ENCODE assay signal across 8 mouse cellular contexts in genomic region chr17:28516881-28517280, GRCm38 (mm10). TPM values are rescaled to one million over a fixed set of nuclear protein-coding genes. Genes with fewer than 3 reads are reported as not detected.
DNase-seq lines count a peak whose midpoint lies in the region; ATAC-seq lines count a peak whose summit lies in the region.

No protein-coding gene starts in this region.

- H3K27me3 ChIP-seq in embryonic facial prominence, embryonic 15.5 days = no peaks in the 10 kb centered on the region
- H3K27me3 ChIP-seq in midbrain, embryonic 14.5 days (ENCODE audit: control insufficient read depth, insufficient read depth, low read length) = peaks cover 18% of the 10 kb centered on the region; the same call in 1 of the 2 replicates

- peak overlapping the region; percentile 92 for H3K27ac ChIP-seq in embryonic facial prominence, embryonic 15.5 days (replicated peaks)
- no peak overlapping the region for H3K27ac ChIP-seq in midbrain, embryonic 14.5 days (replicated peaks; ENCODE audit: low read depth, low read length)

- peaks cover 45% of the 10 kb centered on the region for H3K4me1 ChIP-seq in embryonic facial prominence, embryonic 15.5 days
- peaks cover 11% of the 10 kb centered on the region for H3K4me1 ChIP-seq in midbrain, embryonic 14.5 days (ENCODE audit: control insufficient read depth, insufficient read depth, low read length)

- H3K9ac ChIP-seq in embryonic facial prominence, embryonic 15.5 days = no peak overlapping the region
- H3K9ac ChIP-seq in midbrain, embryonic 14.5 days (replicated peaks; ENCODE audit: low read length) = peak overlapping the region; percentile 47; the same call in 1 of the 2 replicates

- peak overlapping the region; percentile 48 for H3K4me3 ChIP-seq in embryonic facial prominence, embryonic 15.5 days (replicated peaks)
- H3K4me3 ChIP-seq in midbrain, embryonic 14.5 days (replicated peaks; ENCODE audit: low read depth, low read length) = no peak overlapping the region

- no peaks in the 10 kb centered on the region for H3K9me3 ChIP-seq in embryonic facial prominence, embryonic 15.5 days (replicated peaks)
- H3K9me3 ChIP-seq in midbrain, embryonic 14.5 days (ENCODE audit: control insufficient read depth, low read length) = no peaks in the 10 kb centered on the region

- peak; percentile 22 for ATAC-seq in activated CD4-positive, CD25-positive, alpha-beta regulatory T cell, adult 4 months
- no peak for ATAC-seq in embryonic facial prominence, embryonic 15.5 days (ENCODE audit: insufficient number of reproducible peaks, low FRiP score, low TSS enrichment, low read depth)
- no peak for ATAC-seq in midbrain, embryonic 14.5 days (ENCODE audit: low FRiP score, low TSS enrichment)

- H3K36me3 ChIP-seq in embryonic facial prominence, embryonic 15.5 days = no peaks in the 10 kb centered on the region
- H3K36me3 ChIP-seq in midbrain, embryonic 14.5 days (ENCODE audit: control insufficient read depth, insufficient read depth, low read length) = no peaks in the 10 kb centered on the region

- WGBS in embryonic facial prominence, embryonic 15.5 days = 56% methylated on average over 4 of the region's 4 CpGs
- 74% methylated on average over 4 of the region's 4 CpGs for WGBS in midbrain, embryonic 14.5 days

- peak; percentile 20 for DNase-seq in kidney, adult 9 months
- DNase-seq in kidney, postnatal 10 days = no peak
- DNase-seq in midbrain, embryonic 14.5 days = no peak
- DNase-seq in layer of hippocampus, adult 11-12 months (ENCODE audit: low spot score) = no peak
- DNase-seq in urinary bladder, adult 2 months (ENCODE audit: low spot score) = no peak
- DNase-seq in spleen, adult 18-20 months = no peak

- H3K4me2 ChIP-seq in embryonic facial prominence, embryonic 15.5 days (replicated peaks) = peak overlapping the region; percentile 91
- H3K4me2 ChIP-seq in midbrain, embryonic 14.5 days (ENCODE audit: low read length) = peak overlapping the region; percentile 70; the same call in 1 of the 2 replicates

RNA-seq across cellular contexts. Expression of gene Fkbp5, which starts 0.4 kb away (rescaled TPM):
- polyA plus RNA-seq in activated CD4-positive, CD25-positive, alpha-beta regulatory T cell, adult 4 months (2017; shearing (Covaris generic)) = 10 to 100 TPM; 17.9 to 24.0 TPM
- 35.8 and 36.5 TPM in 2 replicates for polyA plus RNA-seq in embryonic facial prominence, embryonic 15.5 days (2015; fragmentation: Nextera tagmentation; extraction: Ambion mirVana)
- 11.6 and 22.2 TPM in 2 replicates for polyA plus RNA-seq in midbrain, embryonic 14.5 days (2014; fragmentation: Nextera tagmentation; extraction: Ambion mirVana)
- polyA plus RNA-seq in urinary bladder, adult 2 months (2012; rRNA removed) = 13.5 and 22.6 TPM in 2 replicates

RNA-seq across cellular contexts. Expression of gene Armc12, which starts 13.7 kb away (rescaled TPM):
- polyA plus RNA-seq in activated CD4-positive, CD25-positive, alpha-beta regulatory T cell, adult 4 months (2017; shearing (Covaris generic)) = not detected
- not detected in 2 replicates for polyA plus RNA-seq in embryonic facial prominence, embryonic 15.5 days (2015; fragmentation: Nextera tagmentation; extraction: Ambion mirVana)
- not detected in 2 replicates for polyA plus RNA-seq in midbrain, embryonic 14.5 days (2014; fragmentation: Nextera tagmentation; extraction: Ambion mirVana)
- not detected in 2 replicates for polyA plus RNA-seq in urinary bladder, adult 2 months (2012; rRNA removed)

RNA-seq across cellular contexts. Expression of gene Clpsl2, which starts 32.3 kb away (rescaled TPM):
- polyA plus RNA-seq in activated CD4-positive, CD25-positive, alpha-beta regulatory T cell, adult 4 months (2017; shearing (Covaris generic)) = not detected
- not detected in 2 replicates for polyA plus RNA-seq in embryonic facial prominence, embryonic 15.5 days (2015; fragmentation: Nextera tagmentation; extraction: Ambion mirVana)
- polyA plus RNA-seq in midbrain, embryonic 14.5 days (2014; fragmentation: Nextera tagmentation; extraction: Ambion mirVana) = not detected in 2 replicates
- not detected in 2 replicates for polyA plus RNA-seq in urinary bladder, adult 2 months (2012; rRNA removed)

RNA-seq across cellular contexts. Expression of gene Clps, which starts 43.7 kb away (rescaled TPM):
- polyA plus RNA-seq in activated CD4-positive, CD25-positive, alpha-beta regulatory T cell, adult 4 months (2017; shearing (Covaris generic)) = not detected
- polyA plus RNA-seq in embryonic facial prominence, embryonic 15.5 days (2015; fragmentation: Nextera tagmentation; extraction: Ambion mirVana) = not detected in 2 replicates
- not detected in 2 replicates for polyA plus RNA-seq in midbrain, embryonic 14.5 days (2014; fragmentation: Nextera tagmentation; extraction: Ambion mirVana)
- 0.32 and 0.46 TPM in 2 replicates for polyA plus RNA-seq in urinary bladder, adult 2 months (2012; rRNA removed)

RNA-seq across cellular contexts. Expression of gene Lhfpl5, which starts 58.6 kb away (rescaled TPM):
- 1 to 10 TPM in 1 of 2 experiments, under 1 TPM in 1; 0.64 to 1.7 TPM for polyA plus RNA-seq in activated CD4-positive, CD25-positive, alpha-beta regulatory T cell, adult 4 months (2017; shearing (Covaris generic))
- polyA plus RNA-seq in embryonic facial prominence, embryonic 15.5 days (2015; fragmentation: Nextera tagmentation; extraction: Ambion mirVana) = 0.59 and 0.64 TPM in 2 replicates
- polyA plus RNA-seq in midbrain, embryonic 14.5 days (2014; fragmentation: Nextera tagmentation; extraction: Ambion mirVana) = 7.1 and 11.0 TPM in 2 replicates
- polyA plus RNA-seq in urinary bladder, adult 2 months (2012; rRNA removed) = 0.12 and 0.18 TPM in 2 replicates
